In the genomic region with DNA sequence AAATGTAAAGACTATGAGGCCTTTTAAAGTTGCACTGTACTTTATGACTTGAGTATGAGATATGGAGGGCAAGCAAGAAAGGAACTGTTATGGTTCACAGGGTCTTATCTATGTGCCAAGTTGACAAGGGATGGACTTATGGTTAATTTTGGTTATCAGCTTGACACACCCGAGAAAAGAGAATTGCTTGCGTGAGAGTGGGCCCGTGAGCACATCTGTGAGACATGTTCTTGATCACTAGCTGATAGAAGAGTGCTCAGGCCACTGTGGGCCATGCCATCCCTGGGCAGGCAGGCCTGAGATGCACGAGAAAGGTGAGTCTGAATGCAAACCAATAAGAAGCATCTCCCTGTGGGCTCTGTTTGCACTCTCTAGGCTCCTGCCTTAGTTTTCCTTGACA, we compare ENCODE assay signal across 25 mouse cellular contexts. TPM values are rescaled to one million over a fixed set of nuclear protein-coding genes. Genes with fewer than 3 reads are reported as not detected.
DNase-seq lines count a peak whose midpoint lies in the region; ATAC-seq lines count a peak whose summit lies in the region.
"Had no signal": no experiment of that assay in that cellular context is flagged by ENCODE, and none has a peak within 500 bp of the region (broad histone marks: within the 10 kb centered on the region; RNA-seq: fewer than 3 reads in every experiment).

No protein-coding gene starts in this region.

- no peaks in the 10 kb centered on the region for H3K4me1 ChIP-seq in neural tube, embryonic 15.5 days
- peaks cover 11% of the 10 kb centered on the region for H3K4me1 ChIP-seq in liver, embryonic 12.5 days
- H3K4me1 ChIP-seq in liver, embryonic 16.5 days (ENCODE audit: control insufficient read depth, low read depth, low read length), result peaks cover 4% of the 10 kb centered on the region
- H3K4me1 ChIP-seq: embryonic facial prominence, embryonic 13.5 days; forebrain, embryonic 12.5 days; heart, embryonic 15.5 days; hindbrain, embryonic 13.5 days had no signal

- H3K4me2 ChIP-seq in neural tube, embryonic 15.5 days, result no peak overlapping the region
- H3K4me2 ChIP-seq in liver, embryonic 12.5 days, result no peak overlapping the region
- H3K4me2 ChIP-seq in liver, embryonic 16.5 days (ENCODE audit: low read depth, low read length), result no peak overlapping the region
- H3K4me2 ChIP-seq: embryonic facial prominence, embryonic 13.5 days; forebrain, embryonic 12.5 days; heart, embryonic 11.5 days; heart, embryonic 15.5 days; hindbrain, embryonic 13.5 days had no signal

- peak; percentile 4 for DNase-seq in neural tube, embryonic 10.5 days (ENCODE audit: extremely low spot score, low spot score)
- no peak for DNase-seq in Muller cell, postnatal 12 days (ENCODE audit: inconsistent ontology term)
- DNase-seq in frontal cortex, postnatal 36 days (ENCODE audit: low spot score in 2 of 2), result no peak
- DNase-seq: cerebellum, adult 9-11 months; gastrocnemius, postnatal 14 days had no signal

- no peak overlapping the region for H3K4me3 ChIP-seq in neural tube, embryonic 15.5 days (replicated peaks)
- no peak overlapping the region for H3K4me3 ChIP-seq in liver, embryonic 12.5 days
- H3K4me3 ChIP-seq in liver, embryonic 16.5 days (ENCODE audit: low read depth, low read length), result no peak overlapping the region
- H3K4me3 ChIP-seq: embryonic facial prominence, embryonic 13.5 days; forebrain, embryonic 12.5 days; heart, embryonic 15.5 days; hindbrain, embryonic 13.5 days had no signal

- no peaks in the 10 kb centered on the region for H3K9me3 ChIP-seq in neural tube, embryonic 15.5 days (replicated peaks)
- no peaks in the 10 kb centered on the region for H3K9me3 ChIP-seq in liver, embryonic 12.5 days (replicated peaks)
- no peaks in the 10 kb centered on the region for H3K9me3 ChIP-seq in liver, embryonic 16.5 days (replicated peaks; ENCODE audit: control insufficient read depth, low read length)
- H3K9me3 ChIP-seq: embryonic facial prominence, embryonic 13.5 days; forebrain, embryonic 12.5 days; heart, embryonic 15.5 days; hindbrain, embryonic 13.5 days had no signal

- H3K27me3 ChIP-seq in neural tube, embryonic 15.5 days (replicated peaks), result no peaks in the 10 kb centered on the region
- no peaks in the 10 kb centered on the region for H3K27me3 ChIP-seq in liver, embryonic 12.5 days (replicated peaks)
- no peaks in the 10 kb centered on the region for H3K27me3 ChIP-seq in liver, embryonic 16.5 days (ENCODE audit: control insufficient read depth, insufficient read depth, low read depth, low read length)
- H3K27me3 ChIP-seq: embryonic facial prominence, embryonic 13.5 days; forebrain, embryonic 12.5 days; heart, embryonic 15.5 days; hindbrain, embryonic 13.5 days had no signal

- H3K36me3 ChIP-seq in neural tube, embryonic 15.5 days, result no peaks in the 10 kb centered on the region
- H3K36me3 ChIP-seq in liver, embryonic 12.5 days, result no peaks in the 10 kb centered on the region
- no peaks in the 10 kb centered on the region for H3K36me3 ChIP-seq in liver, embryonic 16.5 days (ENCODE audit: control insufficient read depth, insufficient read depth)
- H3K36me3 ChIP-seq: embryonic facial prominence, embryonic 13.5 days; forebrain, embryonic 12.5 days; heart, embryonic 15.5 days; hindbrain, embryonic 13.5 days had no signal

- no peak for ATAC-seq in neural tube, embryonic 15.5 days (ENCODE audit: low FRiP score)
- ATAC-seq in liver, embryonic 12.5 days, result peak; percentile 63
- ATAC-seq in liver, embryonic 16.5 days (ENCODE audit: low read depth), result peak; percentile 43; the same call in 1 of the 2 replicates
- ATAC-seq in megakaryocyte, adult 5-6 weeks (ENCODE audit: poor library complexity, severe bottlenecking), result no peak
- ATAC-seq: activated CD4-positive, CD25-positive, alpha-beta regulatory T cell, adult 4 months; forebrain, embryonic 16.5 days; hindbrain, postnatal 0 days; Patski had no signal

- WGBS in neural tube, embryonic 15.5 days, result 90% methylated on average over 4 of the region's 4 CpGs
- WGBS in liver, embryonic 12.5 days (ENCODE audit: insufficient replicate concordance), result 19% methylated on average over 4 of the region's 4 CpGs
- WGBS in liver, embryonic 16.5 days (ENCODE audit: insufficient replicate concordance), result 30% methylated on average over 4 of the region's 4 CpGs

- no peak overlapping the region for H3K27ac ChIP-seq in neural tube, embryonic 15.5 days (replicated peaks)
- H3K27ac ChIP-seq in liver, embryonic 12.5 days, result no peak overlapping the region
- H3K27ac ChIP-seq in liver, embryonic 16.5 days (ENCODE audit: low read length), result no peak overlapping the region
- H3K27ac ChIP-seq: embryonic facial prominence, embryonic 13.5 days; forebrain, embryonic 12.5 days; heart, embryonic 15.5 days; hindbrain, embryonic 13.5 days; hindbrain, postnatal 0 days had no signal

- no peak overlapping the region for H3K9ac ChIP-seq in neural tube, embryonic 15.5 days (replicated peaks)
- H3K9ac ChIP-seq in liver, embryonic 12.5 days, result no peak overlapping the region
- H3K9ac ChIP-seq in liver, embryonic 16.5 days (ENCODE audit: low read depth, low read length), result no peak overlapping the region
- H3K9ac ChIP-seq: embryonic facial prominence, embryonic 13.5 days; forebrain, embryonic 12.5 days; heart, embryonic 15.5 days; hindbrain, embryonic 13.5 days had no signal

RNA-seq across cellular contexts. Expression of gene Gm32742, which starts 27.9 kb away (rescaled TPM):
- polyA plus RNA-seq in neural tube, embryonic 15.5 days (2015; fragmentation: Nextera tagmentation; extraction: Ambion mirVana), result 0.19 TPM in 1 of 2 replicates, not detected in the other
- polyA plus RNA-seq in liver, embryonic 12.5 days (2016; fragmentation: Nextera tagmentation; extraction: Ambion mirVana), result 0.02 and 0.04 TPM in 2 replicates
- polyA plus RNA-seq in liver, embryonic 16.5 days (2015; fragmentation: Nextera tagmentation; extraction: Ambion mirVana), result 0.01 TPM in 1 of 2 replicates, not detected in the other
- total RNA-seq in megakaryocyte, adult 5-6 weeks (2015), result not detected in 2 replicates
- not detected in 2 replicates for total RNA-seq in megakaryocyte, adult 5-6 weeks (2017)
- total RNA-seq: adrenal gland, adult 18-20 months; adrenal gland, postnatal 14 days; gastrocnemius, adult 18-20 months; gastrocnemius, postnatal 14 days; heart, postnatal 14 days; hindbrain, postnatal 0 days had no signal
- polyA plus RNA-seq: activated CD4-positive, CD25-positive, alpha-beta regulatory T cell, adult 4 months; frontal cortex, adult 2 months had no signal

RNA-seq across cellular contexts. Expression of gene 4833427G06Rik, which starts 35.6 kb away (rescaled TPM):
- polyA plus RNA-seq in neural tube, embryonic 15.5 days (2015; fragmentation: Nextera tagmentation; extraction: Ambion mirVana), result 0.37 TPM in 2 replicates
- polyA plus RNA-seq in liver, embryonic 12.5 days (2016; fragmentation: Nextera tagmentation; extraction: Ambion mirVana), result not detected in 2 replicates
- polyA plus RNA-seq in liver, embryonic 16.5 days (2015; fragmentation: Nextera tagmentation; extraction: Ambion mirVana), result not detected in 2 replicates
- total RNA-seq in megakaryocyte, adult 5-6 weeks (2015), result not detected in 2 replicates
- total RNA-seq in megakaryocyte, adult 5-6 weeks (2017), result not detected in 2 replicates
- total RNA-seq: adrenal gland, adult 18-20 months; adrenal gland, postnatal 14 days; gastrocnemius, adult 18-20 months; gastrocnemius, postnatal 14 days; granulocyte monocyte progenitor cell, adult 5-6 weeks; heart, postnatal 14 days; hematopoietic stem cell, adult 5-6 weeks had no signal
- polyA plus RNA-seq: activated CD4-positive, CD25-positive, alpha-beta regulatory T cell, adult 4 months; embryonic facial prominence, embryonic 13.5 days; frontal cortex, adult 2 months; heart, embryonic 11.5 days; heart, embryonic 15.5 days; Patski had no signal

Comparison
In these comparisons a context has a peak if more than half of its experiments do, and no peak if none do; other contexts are left out.
1. ATAC-seq: peak in liver, embryonic 12.5 days (single experiment) and liver, embryonic 16.5 days (single experiment); none in neural tube, embryonic 15.5 days (single experiment) and megakaryocyte, adult 5-6 weeks (single experiment).